Mouse (Mus musculus) kidney, postnatal 25 days (tissue): ENCODE results near the gene Aebp2.
"Not testable (repeated sequence)": the region's sequence is repeated elsewhere in the genome, so short reads cannot be mapped to it uniquely, and the experiment has no call there.

Experiments
- DNase-seq, 2 experiments: peaks; one replicate each; pipeline ENCODE4 v3.0.0; 2021; ENCODE audit warnings: mixed read lengths in 2 of 2

Gene Aebp2

DNA sequence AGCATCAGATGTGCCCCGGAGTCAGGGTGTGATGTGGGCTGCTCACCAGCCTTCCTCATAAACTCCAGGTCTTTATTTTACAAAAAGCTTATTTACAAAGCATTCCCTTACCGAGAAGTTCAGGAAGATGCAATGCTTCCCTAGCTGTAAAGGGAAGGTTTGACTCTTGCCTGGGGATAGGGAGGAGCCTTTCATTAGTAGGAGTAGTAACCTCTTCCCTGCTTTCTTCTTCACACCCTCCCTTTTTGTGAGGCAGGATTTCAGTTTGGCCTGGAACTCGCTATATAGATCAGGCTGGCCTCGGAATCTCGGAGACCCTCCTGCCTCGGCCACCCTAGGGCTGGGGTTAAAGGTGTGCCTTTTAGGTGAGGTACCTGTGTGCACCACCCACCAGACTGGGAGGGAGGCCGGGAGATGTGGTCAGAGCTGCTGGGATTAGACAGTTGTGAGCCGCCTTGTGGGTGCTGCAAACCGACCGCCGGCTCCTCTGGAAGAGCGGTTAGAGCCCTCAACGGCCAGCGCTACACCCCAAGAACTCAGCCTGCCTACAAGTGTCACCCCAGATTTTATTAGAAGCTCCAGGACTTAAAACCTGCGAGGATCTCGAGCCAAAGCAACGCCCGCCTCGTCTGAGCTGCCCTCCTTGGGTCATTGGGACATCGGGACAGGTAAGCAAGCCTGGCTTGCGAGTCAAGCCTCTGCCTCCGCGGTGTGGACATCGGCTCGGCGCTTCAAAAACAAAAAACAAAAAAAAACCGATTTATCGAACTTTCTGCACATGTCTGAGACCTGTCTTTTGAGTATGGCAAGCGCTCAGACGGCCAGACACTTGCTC, at the start of gene Aebp2:
TSS of gene Aebp2 (plus strand) at position 273 of the 835 bp plus-strand sequence.
- peak in 1 of 2 experiments; percentile 46 for DNase-seq

DNA sequence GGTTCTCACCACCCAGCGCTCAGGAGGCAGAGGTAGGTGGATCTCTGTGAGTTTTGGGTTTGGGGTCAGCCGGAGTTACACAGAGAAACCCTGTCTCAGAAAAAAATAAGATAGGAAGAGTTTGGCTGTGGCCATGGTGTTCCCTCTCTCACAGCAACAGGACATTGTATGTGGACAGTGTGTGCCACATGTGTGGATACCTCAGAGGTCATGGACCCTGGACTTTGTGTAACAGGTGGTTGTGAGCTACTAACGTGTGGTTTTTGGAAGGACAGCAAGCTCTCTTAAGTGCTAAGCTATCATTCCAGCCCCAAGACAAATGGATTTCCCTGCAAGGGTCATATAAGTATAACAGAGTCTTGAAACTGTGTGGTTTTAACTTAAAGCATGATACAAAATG, 47.5 kb upstream of the Aebp2 start:
- no peak for DNase-seq

- DNase-seq: no peak
Observed at GRCm38 (mm10) chr6:140576133-140576532, 46.3 kb upstream of the Aebp2 start.

- no peak for DNase-seq
Observed at GRCm38 (mm10) chr6:140576961-140577821, 45.3 kb upstream of the Aebp2 start.

- no peak for DNase-seq
Observed at GRCm38 (mm10) chr6:140577822-140578170, 44.7 kb upstream of the Aebp2 start.

DNA sequence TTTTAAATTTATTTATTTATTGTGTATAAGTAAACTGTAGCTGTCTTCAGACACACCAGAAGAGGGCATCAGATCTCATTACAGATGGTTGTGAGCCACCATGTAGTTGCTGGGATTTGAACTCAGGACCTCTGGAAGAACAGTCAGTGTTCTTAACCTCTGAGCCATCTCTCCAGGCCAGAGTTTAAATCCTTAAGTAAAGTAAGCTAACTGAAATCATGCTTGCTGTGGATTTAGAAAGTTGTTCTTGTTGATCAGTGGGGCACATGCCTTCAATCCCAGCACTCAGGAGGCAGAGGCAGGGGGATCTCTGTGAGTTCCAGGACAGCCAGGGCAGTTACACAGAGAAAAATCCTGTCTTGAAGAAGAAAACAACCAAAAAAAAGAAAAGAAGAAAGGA, 43.5 kb upstream of the Aebp2 start:
- DNase-seq: not testable (repeated sequence)

DNA sequence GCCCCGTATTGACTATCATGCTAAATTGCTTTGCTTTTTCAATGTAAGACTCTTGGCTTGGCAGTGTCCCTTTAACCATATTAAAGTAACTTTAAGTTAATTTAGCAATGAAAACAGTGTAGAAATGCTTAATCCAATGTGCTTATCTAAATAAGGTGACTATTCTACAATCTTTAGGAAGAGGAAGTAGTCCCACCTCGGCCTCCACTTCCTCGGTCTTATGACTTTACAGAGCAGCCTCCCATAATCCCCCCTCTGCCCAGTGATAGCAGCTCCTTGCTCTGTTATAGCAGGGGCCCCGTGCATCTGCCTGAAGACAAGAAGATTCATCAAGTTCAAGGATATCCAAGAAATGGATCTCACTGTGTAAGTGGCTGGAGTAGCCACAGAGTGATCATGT, 42.3 kb upstream of the Aebp2 start:
- no peak for DNase-seq

DNA sequence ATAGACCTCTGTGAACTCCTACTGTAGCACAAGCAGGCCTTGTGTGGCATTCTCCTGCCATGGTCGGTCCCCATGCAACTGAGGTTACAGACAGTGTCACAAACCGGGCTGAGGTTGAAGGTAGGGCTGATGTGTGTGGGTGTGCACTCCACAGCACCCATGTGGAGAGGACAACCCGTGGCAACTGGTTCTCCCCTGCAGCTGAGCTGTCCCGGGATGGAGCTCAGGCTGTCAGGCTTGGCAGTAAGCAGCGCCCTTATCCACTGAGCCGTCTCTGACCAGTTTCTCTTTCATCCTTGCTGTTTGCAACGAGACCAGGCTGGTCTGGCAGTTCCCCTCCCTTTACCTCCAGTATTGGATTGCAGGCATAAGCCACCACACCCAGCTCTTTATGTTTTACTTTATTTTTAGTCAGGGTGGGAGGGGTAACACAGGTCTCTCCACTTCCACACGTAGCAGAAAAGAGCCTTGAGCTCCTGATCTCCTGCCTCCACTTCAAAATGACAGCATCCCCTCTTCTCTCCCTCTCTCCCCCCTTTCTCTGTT, 35.7 kb upstream of the Aebp2 start:
- DNase-seq: no peak

GRCm38 (mm10) chr6:140591331-140591730, 31.1 kb upstream of the Aebp2 start:
- no peak for DNase-seq

GRCm38 (mm10) chr6:140592713-140593112, 29.8 kb upstream of the Aebp2 start:
- DNase-seq: peak in 1 of 2 experiments; percentile 52

DNA sequence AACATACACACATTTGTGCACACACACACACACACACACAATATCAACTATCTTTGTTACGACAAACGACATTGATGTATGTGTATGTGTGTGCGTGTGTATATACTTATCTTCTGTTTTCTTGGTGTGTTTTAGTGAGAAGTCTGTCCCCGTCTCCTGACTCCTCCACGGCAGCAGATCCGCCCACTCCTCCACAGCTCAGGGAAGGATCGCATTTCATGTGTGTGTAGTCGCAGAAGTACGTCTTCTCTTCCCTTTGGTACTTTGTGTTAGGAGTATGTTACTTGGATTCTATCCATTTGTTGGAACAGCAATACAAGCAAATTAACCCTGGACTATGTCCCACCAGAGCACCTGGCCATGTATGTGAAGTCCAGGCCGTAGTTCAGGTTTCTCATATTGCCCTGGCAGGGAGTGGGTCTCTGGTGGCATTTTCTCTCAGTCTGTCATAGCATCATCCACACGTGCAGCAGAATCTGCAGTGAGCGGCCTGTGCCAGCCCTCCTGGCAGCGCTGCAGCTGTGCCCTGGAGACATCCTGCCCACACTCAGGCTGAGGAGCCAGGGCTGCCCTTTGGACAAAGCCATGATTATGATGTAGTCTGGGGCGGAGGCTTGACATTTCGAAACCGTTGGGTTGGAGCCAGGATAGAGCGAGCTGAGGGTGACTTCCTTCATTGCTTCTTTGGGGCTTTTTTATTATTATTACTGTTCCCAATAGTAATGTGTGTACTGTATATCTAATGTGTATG, 28.9 kb upstream of the Aebp2 start:
- DNase-seq: peak; percentile 78 to 92

GRCm38 (mm10) chr6:140595551-140595950, 26.9 kb upstream of the Aebp2 start:
- peak; percentile 43 to 71 for DNase-seq

DNA sequence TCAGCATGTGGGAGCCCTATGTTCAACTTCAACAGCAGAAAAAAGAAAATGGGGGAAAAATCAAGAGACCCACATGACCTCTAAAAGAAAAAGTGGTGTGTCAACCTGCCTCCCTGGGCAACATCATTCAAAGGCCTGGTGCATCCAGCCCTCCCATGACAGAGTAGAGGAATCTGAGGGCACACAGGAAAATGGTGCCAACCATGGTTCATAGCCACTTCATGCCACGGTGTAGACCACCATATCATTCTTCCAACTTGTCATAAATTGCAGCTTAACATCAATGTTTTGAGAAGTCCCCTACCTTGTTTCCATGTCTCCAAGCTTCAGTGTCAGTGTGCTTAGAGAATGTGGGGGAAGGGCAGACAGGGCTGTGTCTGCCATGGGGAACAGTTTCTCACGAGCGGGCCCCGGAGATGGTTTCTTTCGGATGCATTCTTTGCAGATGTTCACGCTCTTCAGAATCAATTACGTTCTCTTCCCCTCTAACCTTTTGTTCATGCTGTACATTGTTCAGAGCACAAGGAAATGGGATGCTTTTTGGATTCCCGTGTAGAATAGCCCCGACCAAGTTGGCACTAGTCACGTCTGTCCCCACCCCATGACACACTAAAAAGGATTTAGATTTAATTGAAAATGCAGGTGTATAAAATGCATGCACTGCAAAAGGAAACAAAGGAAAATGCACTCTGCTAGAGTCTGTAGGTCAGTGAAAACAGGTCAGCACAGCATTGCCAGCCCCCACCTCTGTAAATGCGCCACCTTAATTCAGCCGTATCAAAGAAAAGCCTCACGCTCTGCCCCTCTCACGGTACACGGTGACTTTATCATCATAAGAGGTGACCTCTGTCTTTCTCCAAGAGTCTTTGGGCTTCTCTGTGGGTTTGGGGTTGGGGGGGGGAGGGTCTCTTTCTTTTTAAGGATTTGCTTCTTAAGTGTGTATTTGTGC, 24.8 kb upstream of the Aebp2 start:
- no peak for DNase-seq

GRCm38 (mm10) chr6:140598516-140598915, 23.9 kb upstream of the Aebp2 start:
- peak in 1 of 2 experiments; percentile 37 for DNase-seq

DNA sequence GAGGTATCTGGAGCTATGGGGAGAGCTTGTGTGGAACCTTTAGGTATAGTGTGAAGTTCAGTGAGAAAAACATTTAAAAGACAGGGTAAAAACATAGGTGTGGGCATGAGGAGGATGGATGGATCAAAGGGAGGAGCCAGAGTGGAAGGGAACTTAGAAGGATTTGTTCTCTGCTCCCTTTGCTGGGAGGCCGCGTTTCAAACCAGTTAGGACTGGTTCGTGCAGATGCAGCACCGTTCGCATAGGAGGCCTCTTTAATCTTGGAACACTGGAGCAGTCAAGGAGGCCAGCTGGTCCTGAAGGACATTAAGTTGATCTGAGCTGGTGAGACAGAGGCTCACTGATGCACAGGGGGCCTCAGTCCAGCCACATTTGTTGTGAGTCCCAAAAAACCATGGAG, 23.1 kb upstream of the Aebp2 start:
- DNase-seq: no peak

GRCm38 (mm10) chr6:140600671-140601070, 21.8 kb upstream of the Aebp2 start:
- DNase-seq: peak in 1 of 2 experiments; percentile 14

DNA sequence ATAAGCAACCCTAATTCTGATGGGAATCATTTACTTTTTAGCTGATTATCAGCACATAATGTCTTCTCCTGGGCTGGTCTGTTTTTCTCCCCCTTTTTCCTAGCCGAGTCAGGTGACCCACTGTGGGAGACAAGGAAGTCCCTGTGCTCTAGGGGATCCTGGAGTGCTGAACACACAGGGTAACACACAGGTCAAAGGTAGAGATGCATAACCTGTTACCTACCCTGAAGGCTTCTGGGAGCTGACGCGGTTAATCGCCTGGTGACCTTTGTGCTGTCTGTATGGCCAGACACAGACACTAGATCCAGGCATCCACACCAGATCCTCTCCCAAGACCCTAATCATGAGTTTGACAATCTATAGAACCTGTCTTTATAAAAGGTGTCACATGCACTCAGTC, 21.3 kb upstream of the Aebp2 start:
- peak; percentile 40 to 69 for DNase-seq

GRCm38 (mm10) chr6:140603228-140603944, 19.1 kb upstream of the Aebp2 start:
- no peak for DNase-seq

GRCm38 (mm10) chr6:140605173-140605572, 17.3 kb upstream of the Aebp2 start:
- not testable (repeated sequence) for DNase-seq

DNA sequence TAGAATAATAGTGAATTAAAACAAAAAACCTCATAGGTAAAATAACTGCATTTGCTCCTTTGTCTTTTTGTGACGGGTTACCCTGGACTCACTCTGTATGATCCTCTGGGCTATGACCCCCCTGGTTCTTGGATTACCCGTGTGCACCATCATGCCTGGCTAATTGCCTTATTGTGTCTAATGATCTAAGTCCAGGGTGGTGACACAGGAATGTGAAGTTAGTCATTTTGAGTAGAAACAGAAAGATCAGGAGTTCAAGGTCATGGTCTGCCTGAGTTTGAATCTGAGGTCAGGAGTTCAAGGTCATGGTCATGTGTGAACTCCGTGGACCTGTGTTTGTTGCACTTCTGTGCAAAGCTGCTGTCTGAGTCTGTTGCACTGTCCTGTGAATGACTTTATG, 16.7 kb upstream of the Aebp2 start:
- no peak for DNase-seq

DNA sequence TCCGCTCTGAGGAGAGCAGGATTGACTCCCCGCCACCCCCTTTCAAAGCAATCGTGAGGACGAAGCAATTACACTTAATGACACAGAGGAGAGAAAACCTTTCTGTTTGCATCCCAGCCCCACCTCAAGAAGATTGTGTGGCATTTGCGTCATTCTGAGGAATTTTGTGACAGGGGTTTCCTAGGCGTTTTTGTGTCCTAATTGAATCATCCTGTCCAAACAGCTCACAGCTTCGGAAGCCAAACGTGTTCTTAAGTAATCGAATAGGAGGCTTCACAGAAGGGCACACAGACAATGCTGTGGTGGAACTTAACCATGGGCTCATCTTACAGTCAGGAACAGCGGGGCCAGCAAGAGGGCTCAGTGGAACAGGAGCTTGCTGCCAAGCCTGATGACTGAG, 15.9 kb upstream of the Aebp2 start:
- DNase-seq: no peak
